Mouse (Mus musculus) lung, postnatal 0 days (tissue): ENCODE measurements around the gene Pcsk6. TPM values are rescaled to one million over a fixed set of nuclear protein-coding genes. Genes with fewer than 3 reads are reported as not detected.

Experiments
- ATAC-seq: fragments of 200-750 bp; cut with Nextera tagmentation; 2 replicates; pipeline ENCODE4 v1.8.0; 2017; ENCODE audit warnings: moderate library complexity
- DNase-seq: peaks from one replicate; pipeline ENCODE4 v3.0.0-alpha.2; 2016; ENCODE audit warnings: low spot score
- H3K27ac ChIP-seq: fragments of 300-500 bp; sonication (generic); 2 replicates; pipeline ENCODE4 v1.5.1; 2014; ENCODE audit warnings: antibody characterized with exemption, mild to moderate bottlenecking, low read length, mixed read lengths
- H3K27me3 ChIP-seq: fragments of 300-500 bp; sonication (generic); replicated peaks from 2 replicates; pipeline ENCODE4 v1.6.1; 2014; ENCODE audit warnings: low read length, mixed read lengths; ENCODE audit not compliant: insufficient read depth
- H3K36me3 ChIP-seq: fragments of 300-500 bp; sonication (generic); 2 replicates; pipeline ENCODE4 v1.6.1; 2014; ENCODE audit warnings: low read length, mixed read lengths; ENCODE audit not compliant: insufficient read depth
- H3K4me1 ChIP-seq: fragments of 300-500 bp; sonication (generic); 2 replicates; pipeline ENCODE4 v1.6.1; 2014; ENCODE audit warnings: antibody characterized with exemption, low read depth, low read length, mixed read lengths; ENCODE audit not compliant: insufficient read depth
- H3K4me2 ChIP-seq: fragments of 300-500 bp; sonication (generic); replicated peaks from 2 replicates; pipeline ENCODE4 v1.6.1; 2014; ENCODE audit warnings: low read depth, mild to moderate bottlenecking, low read length, moderate library complexity, mixed read lengths
- H3K4me3 ChIP-seq: fragments of 300-500 bp; sonication (generic); 2 replicates; pipeline ENCODE4 v1.5.1; 2014; ENCODE audit warnings: low read depth, low read length
- H3K9ac ChIP-seq: fragments of 300-500 bp; sonication (generic); replicated peaks from 2 replicates; pipeline ENCODE4 v1.6.1; 2014; ENCODE audit warnings: low read depth, mild to moderate bottlenecking
- H3K9me3 ChIP-seq: fragments of 300-500 bp; sonication (generic); 2 replicates; pipeline ENCODE4 v1.6.1; 2016; ENCODE audit warnings: low read length, mixed read lengths
- CTCF ChIP-seq: IDR thresholded peaks from 2 replicates; pipeline ENCODE4 v1.5.1; 2016; ENCODE audit warnings: antibody characterized with exemption, mild to moderate bottlenecking
- EP300 ChIP-seq: IDR thresholded peaks from 2 replicates; pipeline ENCODE4 v1.6.1; 2016; ENCODE audit warnings: antibody characterized with exemption, mild to moderate bottlenecking, control low read depth
- WGBS: fragments of 180-500 bp; shearing (Covaris S2); extraction: QIAGEN DNeasy Blood & Tissue Kit; methylation state at CpG from one replicate; pipeline ENCODE4 v1.1.7; 2014; 5-methylcytosine and 5-hydroxymethylcytosine counted together
- polyA plus RNA-seq: library from polyadenylated mRNA; unstranded; fragments of >200 nt; fragmentation: Nextera tagmentation; extraction: Ambion mirVana; gene quantifications from 2 replicates; pipeline ENCODE4 v1.2.1, GENCODE M21; 2015

The Pcsk6 gene
- polyA plus RNA-seq, 1 experiment from 2014 or later = 1.4 TPM

GRCm38 (mm10) chr7:65891831-65892230, 30.3 kb downstream of the Pcsk6 start:
- 72% methylated on average over 7 of the region's 7 CpGs for WGBS
- H3K27me3 ChIP-seq = no peaks in the 10 kb centered on the region
- H3K27ac ChIP-seq = no peak overlapping the region
- no peaks in the 10 kb centered on the region for H3K4me1 ChIP-seq
- no peaks in the 10 kb centered on the region for H3K36me3 ChIP-seq
- H3K4me3 ChIP-seq = no peak overlapping the region
- H3K9ac ChIP-seq = no peak overlapping the region
- ATAC-seq = no peak
- TF ChIP-seq CTCF (no peak), EP300 (no peak)
- no peak overlapping the region for H3K4me2 ChIP-seq
- H3K9me3 ChIP-seq = no peaks in the 10 kb centered on the region
- no peak for DNase-seq

GRCm38 (mm10) chr7:65892264-65892828, 30.8 kb downstream of the Pcsk6 start:
- H3K4me1 ChIP-seq = no peaks in the 10 kb centered on the region
- H3K4me2 ChIP-seq = no peak overlapping the region
- H3K27me3 ChIP-seq = no peaks in the 10 kb centered on the region
- DNase-seq (no peak), ATAC-seq (no peak)
- H3K36me3 ChIP-seq = no peaks in the 10 kb centered on the region
- no peaks in the 10 kb centered on the region for H3K9me3 ChIP-seq
- 66% methylated on average over 9 of the region's 9 CpGs for WGBS
- TF ChIP-seq CTCF = no peak
- no peak overlapping the region for H3K4me3 ChIP-seq
- no peak overlapping the region for H3K27ac ChIP-seq
- no peak overlapping the region for H3K9ac ChIP-seq

- TF ChIP-seq EP300 = no peak
- TF ChIP-seq CTCF = no peak
- WGBS = 76% methylated on average over 10 of the region's 10 CpGs
- Histone ChIP-seq H3K4me3 (no peak overlapping the region), H3K27me3 (no peaks in the 10 kb centered on the region), H3K4me1 (no peaks in the 10 kb centered on the region), H3K9me3 (no peaks in the 10 kb centered on the region), H3K4me2 (no peak overlapping the region), H3K36me3 (no peaks in the 10 kb centered on the region), H3K27ac (no peak overlapping the region), H3K9ac (no peak overlapping the region)
- no peak for ATAC-seq
- DNase-seq = no peak
Observed at GRCm38 (mm10) chr7:65893546-65893945, 32.0 kb downstream of the Pcsk6 start.

- no peak overlapping the region for H3K4me2 ChIP-seq
- H3K9me3 ChIP-seq = no peaks in the 10 kb centered on the region
- ATAC-seq = no peak
- H3K27ac ChIP-seq = no peak overlapping the region
- H3K36me3 ChIP-seq = no peaks in the 10 kb centered on the region
- no peaks in the 10 kb centered on the region for H3K27me3 ChIP-seq
- H3K4me1 ChIP-seq = no peaks in the 10 kb centered on the region
- no peak overlapping the region for H3K9ac ChIP-seq
- DNase-seq = no peak
- H3K4me3 ChIP-seq = no peak overlapping the region
- WGBS = 57% methylated on average over 5 of the region's 5 CpGs
- no peak for TF ChIP-seq EP300
Observed at GRCm38 (mm10) chr7:65895262-65895661, 33.7 kb downstream of the Pcsk6 start.

GRCm38 (mm10) chr7:65901231-65901630, 39.7 kb downstream of the Pcsk6 start:
- no peak overlapping the region for H3K4me2 ChIP-seq

GRCm38 (mm10) chr7:65902471-65903180, 41.1 kb downstream of the Pcsk6 start:
- H3K27me3 ChIP-seq = no peaks in the 10 kb centered on the region
- no peaks in the 10 kb centered on the region for H3K4me1 ChIP-seq
- no peaks in the 10 kb centered on the region for H3K36me3 ChIP-seq
- H3K4me2 ChIP-seq = no peak overlapping the region
- no peak for TF ChIP-seq CTCF
- TF ChIP-seq EP300 = no peak
- no peaks in the 10 kb centered on the region for H3K9me3 ChIP-seq
- 25% methylated on average over 13 of the region's 13 CpGs for WGBS
- H3K9ac ChIP-seq = no peak overlapping the region
- no peak overlapping the region for H3K4me3 ChIP-seq
- no peak overlapping the region for H3K27ac ChIP-seq
- peak; percentile 67 for ATAC-seq
- peak; percentile 47 for DNase-seq

More at GRCm38 (mm10) chr7:65901231-65901630, 39.7 kb downstream of the Pcsk6 start:
- Histone ChIP-seq H3K4me3 (no peak overlapping the region), H3K9me3 (no peaks in the 10 kb centered on the region), H3K9ac (no peak overlapping the region), H3K4me1 (no peaks in the 10 kb centered on the region), H3K27ac (no peak overlapping the region), H3K27me3 (no peaks in the 10 kb centered on the region), H3K36me3 (no peaks in the 10 kb centered on the region)
- TF ChIP-seq CTCF (no peak), EP300 (no peak)
- no peak for ATAC-seq
- no peak for DNase-seq
- WGBS = 83% methylated on average over 11 of the region's 11 CpGs
